Mouse (Mus musculus) c-Kit-positive CD71-positive TER-119-negative erythroid progenitor cells, embryonic 14.5 days (primary cell): Measurements from ENCODE around the gene Ncoa3.

Experiments
- DNase-seq: peaks from one replicate; pipeline ENCODE4 v3.0.0-alpha.2; 2013; ENCODE audit warnings: low read depth

The Ncoa3 gene

DNA sequence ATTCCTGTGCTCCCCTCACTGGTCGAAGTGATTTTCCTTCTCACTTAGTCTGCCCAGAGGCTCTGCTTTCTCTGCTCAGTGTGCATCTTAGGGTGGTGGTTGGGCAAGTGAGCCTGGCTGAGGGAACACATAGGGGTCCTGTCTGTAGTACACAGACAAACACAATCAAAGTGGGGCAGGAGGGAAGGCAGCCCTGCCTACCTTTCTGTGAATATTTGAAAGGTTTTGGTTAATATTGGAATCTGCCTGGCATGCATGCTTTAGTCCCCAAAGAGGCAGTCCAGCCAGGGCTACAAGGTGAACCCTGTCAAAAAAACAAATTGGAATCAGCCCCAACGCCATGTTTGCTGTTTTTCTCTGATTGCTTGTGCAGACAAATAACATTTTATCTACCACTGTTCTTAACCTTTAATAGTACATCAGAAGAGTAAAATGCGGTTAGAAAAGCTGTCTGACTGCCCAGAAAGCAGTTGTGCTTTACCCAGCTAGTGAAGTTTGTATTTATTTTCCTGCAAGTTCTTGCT lies 42.6 kb downstream of the Ncoa3 start:
- DNase-seq: no peak

DNA sequence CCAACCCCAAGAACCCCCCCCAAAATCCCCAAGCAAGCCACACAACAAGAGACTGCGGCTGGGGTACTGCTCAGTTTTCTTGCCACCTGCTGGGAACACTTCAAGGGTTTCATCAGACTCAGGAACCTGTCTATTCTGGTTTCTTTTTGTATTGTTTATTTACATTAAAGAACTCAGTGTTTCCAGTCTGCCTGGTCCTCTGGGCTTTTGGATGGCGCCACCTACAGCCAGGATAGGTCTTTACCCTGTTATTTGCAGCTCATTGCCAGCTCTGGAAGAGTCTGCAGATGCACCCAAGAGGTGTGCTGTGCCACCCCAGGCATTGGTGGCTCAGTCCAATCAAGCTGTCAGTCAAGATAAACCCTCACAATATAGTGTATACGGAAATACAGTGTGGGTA lies 43.3 kb downstream of the Ncoa3 start:
- DNase-seq: peak; percentile 34

DNA sequence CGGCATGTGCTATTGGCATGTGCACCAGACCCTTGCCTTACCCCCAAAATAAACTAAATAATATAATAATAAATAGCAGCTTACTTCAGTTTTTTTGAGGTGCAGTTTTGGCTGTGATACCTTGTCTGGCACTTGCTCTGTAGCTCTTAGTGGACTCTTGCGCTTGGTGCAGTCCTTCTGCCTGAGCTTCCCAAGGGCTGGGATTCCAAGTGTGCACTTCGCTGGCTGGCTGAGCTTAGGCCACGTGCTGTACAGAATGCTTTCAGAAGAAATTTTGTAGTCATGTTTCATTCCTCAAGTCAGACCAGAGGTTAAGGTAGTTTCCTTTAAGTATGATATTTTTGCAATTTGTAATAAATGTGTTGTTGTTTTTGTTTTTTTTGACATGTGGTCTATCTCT lies 47.2 kb downstream of the Ncoa3 start:
- DNase-seq: no peak

DNA sequence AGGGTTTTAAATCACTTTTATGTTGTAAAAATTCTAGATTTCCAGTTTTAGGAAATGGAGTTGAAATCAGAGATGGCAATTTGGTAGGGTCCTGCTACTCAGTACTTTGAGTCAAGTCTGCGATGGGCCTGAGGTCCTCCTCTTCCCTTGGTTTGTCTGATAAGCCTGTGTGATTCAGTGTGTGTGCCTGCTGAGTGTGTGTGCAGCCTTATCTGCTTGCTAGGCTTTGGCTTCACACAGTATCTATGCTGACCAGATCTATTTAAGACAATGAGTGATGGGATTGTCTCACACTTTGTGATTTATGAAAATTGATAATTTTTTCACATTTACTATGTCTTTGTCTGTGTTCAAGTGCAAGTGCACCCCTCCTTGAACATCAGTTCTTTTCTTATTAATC lies 50.1 kb downstream of the Ncoa3 start:
- DNase-seq: peak; percentile 29

DNA sequence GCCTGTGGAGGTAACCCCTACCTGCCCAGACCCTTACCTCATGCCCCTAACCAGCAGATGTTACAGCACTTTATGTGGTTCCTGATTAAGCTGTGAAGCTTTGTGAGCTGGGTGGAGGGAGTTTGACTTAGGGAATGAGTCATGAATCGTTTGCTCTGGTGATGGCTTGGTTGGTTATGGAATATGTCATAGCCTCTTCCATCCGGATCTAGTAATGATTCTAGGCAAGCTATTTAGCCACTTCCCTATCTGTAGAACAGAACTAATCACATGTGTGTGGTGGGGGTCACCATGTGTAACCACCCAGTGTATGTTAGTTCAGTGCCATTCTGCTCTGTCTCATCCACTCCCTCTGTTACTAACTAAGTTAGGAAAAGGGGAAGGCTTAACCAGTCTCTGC lies 52.6 kb downstream of the Ncoa3 start:
- DNase-seq: no peak

DNA sequence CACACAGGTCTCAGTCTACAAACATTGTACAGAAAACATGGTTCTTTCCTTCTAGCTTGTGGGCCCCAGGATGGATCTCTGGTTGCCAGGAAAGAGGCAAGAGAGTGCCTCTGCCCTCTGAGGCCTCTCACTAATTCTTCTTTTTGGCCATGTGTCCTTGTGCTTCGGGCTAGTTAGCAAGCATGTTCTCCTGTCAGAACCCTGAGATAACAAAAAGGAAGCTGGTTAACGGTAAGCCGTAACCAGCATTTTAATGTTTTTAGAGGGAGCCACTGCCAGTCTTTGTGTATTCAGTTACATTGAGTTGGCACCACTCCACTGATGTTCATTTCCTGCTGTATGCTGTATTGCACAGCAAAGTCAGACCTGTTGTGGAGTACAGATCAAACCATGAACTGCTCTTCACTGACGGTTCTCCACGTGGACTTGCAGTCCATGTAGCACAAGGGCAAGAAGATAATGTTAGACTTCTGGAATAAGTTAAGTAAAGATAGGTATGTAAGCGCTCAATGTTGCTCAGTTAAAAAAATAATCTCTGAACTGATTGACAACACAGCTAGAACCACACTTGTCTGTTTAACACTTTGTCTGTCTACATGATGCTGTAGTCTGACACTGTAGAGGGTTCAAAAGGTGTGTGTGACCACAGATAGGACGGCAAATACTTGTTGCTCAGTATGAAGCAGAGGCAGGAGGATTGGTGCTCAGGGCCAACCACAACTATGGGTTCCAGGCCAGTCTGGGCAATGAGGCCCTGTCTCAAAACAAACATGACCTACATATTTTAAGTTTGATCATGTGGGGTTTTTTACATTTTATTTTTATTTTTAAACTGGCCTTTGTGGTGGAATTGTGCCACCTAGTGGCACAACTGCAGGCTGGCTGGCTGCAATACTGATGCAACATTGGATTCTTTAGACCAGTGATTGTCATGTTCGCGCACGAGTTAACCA lies 53.4 kb downstream of the Ncoa3 start:
- no peak for DNase-seq

DNA sequence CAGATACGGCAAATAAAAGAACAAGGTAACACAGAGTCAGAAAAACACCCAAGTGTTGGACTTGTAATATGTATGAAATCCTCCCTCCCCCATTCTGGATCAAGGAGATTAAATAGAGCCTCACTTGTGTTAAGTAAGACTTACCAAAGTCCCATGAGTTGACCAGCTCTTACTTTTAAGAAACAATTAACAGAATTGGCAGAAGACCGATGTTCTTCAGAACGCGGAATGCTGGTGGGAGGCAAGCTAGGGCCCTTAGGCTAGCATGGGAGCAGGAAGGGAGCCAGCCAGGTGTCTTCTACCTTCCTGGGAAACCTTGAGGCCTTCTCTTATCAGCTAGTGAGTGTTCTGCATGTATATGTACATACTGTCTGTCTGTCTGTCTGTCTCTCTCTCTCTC lies 55.5 kb downstream of the Ncoa3 start:
- no peak for DNase-seq

DNA sequence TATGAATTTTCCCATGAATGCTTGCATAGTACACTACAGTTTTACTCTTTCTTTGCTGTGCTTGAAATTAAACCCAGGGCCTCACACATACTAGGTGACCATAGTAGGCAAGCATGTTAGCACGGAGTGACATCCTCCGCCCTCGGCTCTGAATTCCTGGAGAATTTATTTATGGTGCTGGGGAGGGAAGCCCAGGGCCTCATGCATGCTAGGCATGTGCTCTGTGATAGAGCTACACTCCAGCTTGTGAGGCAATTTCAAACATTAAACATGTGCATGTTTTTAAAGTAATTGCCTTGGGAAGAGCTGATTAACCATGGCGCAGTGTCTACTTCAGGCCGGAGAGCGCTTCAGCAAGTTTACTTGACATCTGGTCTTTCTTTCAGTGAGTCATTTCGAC lies 56.4 kb downstream of the Ncoa3 start:
- DNase-seq: no peak

DNA sequence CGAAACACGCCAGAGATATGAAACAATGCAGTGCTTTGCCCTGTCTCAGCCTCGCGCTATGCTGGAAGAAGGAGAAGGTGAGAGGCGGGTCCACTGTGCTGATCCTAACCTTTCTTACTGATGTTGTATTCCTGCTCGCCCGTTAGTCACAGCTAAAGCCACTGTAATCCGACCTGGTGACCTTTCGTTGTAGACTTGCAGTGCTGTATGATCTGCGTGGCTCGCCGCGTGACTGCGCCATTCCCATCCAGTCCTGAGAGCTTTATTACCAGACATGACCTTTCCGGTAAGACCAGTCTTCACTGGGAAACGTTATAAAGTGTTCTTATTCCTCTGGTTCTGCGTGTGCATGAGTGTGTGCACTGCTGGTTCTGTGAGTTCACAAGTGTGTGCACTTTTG lies 59.0 kb downstream of the Ncoa3 start:
- no peak for DNase-seq

DNA sequence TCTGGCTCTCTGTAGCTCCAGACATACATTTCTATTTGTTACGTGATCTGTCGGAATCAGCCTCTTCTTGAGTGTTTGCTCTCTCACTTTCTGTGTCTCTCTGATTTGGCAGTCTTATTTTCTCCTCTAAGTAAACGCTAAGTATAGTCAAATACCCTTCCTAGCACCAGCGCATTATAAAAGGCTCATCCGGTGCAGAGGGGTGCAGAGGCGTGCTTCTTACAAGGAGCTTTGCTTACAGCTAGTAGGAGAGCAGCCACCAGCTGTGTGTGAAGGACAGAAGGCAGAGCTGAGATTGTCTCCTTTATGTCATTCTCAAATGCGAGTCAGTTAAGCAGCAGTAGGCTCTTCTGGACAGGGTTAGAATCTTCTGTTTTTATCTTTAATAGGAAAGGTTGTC lies 59.5 kb downstream of the Ncoa3 start:
- DNase-seq: no peak

DNA sequence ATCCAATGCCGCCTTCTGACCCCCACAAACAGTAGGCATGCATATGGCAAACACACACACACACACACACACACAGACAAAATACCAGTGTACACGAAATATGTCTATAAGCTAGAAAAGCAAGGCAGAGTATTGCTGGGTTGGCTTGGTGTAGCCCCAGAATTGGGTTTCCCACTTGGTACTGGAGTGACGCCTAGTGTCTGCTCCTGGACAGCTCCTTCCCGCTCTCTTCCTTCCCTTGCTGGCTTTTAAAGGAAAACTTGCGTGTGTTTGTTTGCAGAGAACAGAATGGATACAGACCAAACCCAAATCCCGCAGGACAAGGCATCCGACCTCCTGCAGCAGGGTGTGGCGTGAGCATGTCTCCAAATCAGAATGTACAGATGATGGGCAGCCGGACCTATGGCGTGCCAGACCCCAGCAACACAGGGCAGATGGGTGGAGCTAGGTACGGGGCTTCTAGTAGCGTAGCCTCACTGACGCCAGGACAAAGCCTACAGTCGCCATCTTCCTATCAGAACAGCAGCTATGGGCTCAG lies 61.6 kb downstream of the Ncoa3 start:
- DNase-seq: no peak

DNA sequence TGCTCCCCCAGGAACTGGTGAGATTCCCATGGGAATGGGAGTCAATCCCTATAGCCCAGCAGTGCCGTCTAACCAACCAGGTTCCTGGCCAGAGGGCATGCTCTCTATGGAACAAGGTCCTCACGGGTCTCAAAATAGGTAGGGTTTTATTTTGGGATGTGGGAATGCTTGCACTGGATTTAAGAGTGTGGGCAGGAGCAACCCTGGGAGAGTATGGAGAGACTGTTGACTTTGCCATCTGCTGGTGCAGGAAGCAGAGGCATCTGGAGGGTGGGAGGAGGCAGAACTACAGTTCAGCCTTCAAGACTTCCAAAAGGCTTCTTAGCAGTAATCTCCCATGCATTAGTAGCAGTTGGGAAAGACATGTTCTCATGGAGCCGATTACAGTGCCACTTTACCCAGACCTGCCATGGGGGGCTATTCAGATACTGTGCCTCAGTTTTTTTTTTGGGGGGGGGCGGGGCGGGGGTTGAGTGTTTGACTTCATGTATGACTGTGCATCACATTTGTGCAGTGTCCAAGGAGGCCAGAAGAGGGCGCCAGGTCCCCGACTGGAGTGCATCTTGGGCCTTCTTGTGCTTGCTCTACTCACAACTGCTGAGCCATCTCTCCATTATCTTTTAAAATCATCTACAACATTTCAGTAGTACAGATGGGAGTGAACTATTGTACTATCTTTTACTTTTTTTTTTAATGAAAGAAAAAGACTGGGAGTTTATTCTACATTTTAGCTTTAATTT lies 67.4 kb downstream of the Ncoa3 start:
- DNase-seq: no peak

DNA sequence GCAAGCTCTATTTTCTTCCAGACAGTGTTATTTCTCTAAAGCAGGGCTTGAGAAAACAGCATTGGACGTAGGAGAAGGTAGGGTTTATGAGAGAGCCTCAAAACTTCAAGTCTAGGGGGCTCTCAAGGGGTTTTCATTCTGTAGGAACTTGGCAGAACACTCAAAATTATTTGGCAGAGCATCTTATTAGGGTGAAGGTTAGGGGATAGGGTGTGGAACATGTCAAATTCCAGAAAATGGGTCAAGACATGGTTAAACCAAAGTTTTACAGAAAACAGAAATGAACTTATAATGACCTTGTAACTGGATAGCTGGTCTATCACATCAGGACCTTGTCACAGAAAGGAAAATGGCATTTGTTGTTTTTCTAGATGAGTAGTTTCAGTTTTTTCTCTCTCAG lies 69.6 kb downstream of the Ncoa3 start:
- no peak for DNase-seq

DNA sequence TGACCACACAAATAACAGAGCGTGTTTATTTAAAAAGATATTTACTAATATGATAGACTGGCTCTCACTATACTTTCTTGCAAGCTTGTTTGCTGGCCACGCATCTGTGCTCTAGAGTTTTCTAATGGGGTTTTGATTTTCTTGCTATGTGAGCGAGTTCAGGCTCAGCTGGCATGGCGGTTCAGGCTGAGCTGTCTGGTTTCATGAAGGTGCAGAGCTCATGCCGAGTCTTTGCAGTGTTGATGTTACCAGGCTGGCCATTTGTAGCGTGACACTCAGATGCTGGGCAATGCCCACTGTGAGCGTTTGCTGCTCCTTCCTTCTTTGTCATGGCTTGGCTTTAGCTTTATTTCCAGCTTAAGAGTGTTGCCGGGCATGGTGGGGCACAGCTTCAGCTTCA lies 70.0 kb downstream of the Ncoa3 start:
- no peak for DNase-seq

DNA sequence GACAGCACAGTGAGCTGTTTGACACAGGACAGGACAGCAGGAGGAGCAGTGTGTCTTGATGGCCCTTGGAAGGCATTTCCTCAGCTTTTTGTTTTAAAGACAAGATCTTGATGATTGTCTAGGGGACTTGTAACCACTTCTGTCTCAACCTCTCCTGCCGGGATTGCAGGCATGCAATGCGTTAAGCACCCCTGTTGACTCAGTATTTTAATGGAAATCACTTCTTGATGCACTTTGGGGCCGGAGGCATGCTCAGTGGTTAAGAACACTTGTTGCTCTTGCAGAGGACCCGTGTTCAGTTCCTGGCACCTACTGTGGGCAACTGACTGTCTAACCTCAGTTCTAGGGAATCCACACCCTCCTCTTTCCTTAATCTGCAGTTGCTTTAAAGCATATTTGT lies 74.0 kb downstream of the Ncoa3 start:
- DNase-seq: no peak

DNA sequence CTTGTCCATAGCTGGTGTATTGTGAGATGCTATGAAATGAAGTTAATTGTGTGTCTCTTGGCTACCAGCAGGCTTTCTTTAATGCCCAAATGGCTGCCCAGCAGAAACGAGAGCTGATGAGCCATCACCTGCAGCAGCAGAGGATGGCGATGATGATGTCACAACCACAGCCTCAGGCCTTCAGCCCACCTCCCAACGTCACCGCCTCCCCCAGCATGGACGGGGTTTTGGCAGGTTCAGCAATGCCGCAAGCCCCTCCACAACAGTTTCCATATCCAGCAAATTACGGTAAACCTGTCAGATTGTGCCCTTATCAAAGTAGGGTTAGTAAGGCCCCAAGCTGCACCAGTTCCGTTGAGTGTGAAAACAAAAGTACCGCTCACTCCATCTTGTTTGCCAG lies 75.8 kb downstream of the Ncoa3 start:
- no peak for DNase-seq

DNA sequence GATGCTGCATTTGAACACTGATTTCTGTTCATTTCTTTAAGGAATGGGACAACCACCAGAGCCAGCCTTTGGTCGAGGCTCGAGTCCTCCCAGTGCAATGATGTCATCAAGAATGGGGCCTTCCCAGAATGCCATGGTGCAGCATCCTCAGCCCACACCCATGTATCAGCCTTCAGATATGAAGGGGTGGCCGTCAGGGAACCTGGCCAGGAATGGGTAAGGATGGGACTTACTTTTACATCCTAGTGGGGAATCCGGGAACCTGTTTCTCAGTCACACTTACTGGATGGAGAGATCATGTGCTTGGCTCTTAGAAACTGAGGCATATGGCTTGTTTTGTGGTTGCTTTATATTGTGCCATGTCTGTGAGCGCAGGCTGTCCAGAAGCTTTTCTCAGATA lies 76.7 kb downstream of the Ncoa3 start:
- DNase-seq: no peak

DNA sequence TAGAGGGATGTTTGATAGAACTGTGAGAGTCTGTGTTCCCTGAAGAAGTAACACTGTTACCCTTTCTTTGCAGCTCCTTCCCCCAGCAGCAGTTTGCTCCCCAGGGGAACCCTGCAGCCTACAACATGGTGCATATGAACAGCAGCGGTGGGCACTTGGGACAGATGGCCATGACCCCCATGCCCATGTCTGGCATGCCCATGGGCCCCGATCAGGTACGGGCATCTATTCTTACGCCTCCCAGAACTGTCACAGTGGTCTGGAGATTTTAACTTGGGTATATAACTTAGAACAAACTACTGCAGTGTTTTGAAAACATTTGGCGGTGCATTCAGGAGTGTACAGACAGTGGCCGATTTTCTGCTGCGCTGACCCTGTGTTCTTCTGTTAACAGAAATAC lies 77.3 kb downstream of the Ncoa3 start:
- DNase-seq: no peak

DNA sequence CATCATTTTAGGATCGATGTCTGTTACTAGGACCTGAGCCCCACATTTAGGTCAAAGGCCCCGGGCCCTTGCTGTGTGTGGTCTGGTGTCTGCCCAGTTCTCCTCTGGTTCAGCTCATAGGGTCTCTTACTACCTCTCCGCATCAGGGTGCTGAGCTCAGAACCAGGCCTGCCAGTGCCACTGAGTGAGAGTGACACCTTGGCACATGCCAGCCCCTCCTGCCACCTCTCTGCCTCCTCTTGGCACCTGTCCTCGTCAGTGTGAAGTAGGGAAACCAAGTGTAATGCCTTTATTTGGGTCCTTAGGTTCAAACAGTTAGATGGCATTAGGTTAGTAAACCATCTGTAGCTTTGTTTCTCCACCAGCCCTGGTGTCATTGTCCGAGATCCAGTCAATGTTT lies 79.0 kb downstream of the Ncoa3 start:
- DNase-seq: no peak

DNA sequence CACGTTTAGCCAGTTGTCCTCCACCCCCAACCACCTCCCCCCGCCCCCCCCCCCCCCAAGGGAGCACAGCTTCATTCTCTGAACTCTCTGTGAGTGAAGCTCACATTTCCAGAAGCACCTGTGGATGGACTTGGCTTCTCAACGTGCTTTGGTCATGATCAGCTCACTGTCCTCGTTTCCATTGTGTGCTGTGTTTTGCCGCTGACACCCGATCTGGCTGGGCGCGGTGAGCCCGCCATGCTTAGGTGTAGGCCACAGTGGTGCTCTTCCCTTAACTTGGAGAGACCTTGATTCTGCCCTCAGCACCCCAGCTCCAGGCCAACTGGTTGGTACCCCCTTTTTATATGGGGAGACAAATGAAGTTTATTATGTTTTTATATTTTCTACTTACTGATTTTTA lies 79.5 kb downstream of the Ncoa3 start:
- DNase-seq: no peak

DNA sequence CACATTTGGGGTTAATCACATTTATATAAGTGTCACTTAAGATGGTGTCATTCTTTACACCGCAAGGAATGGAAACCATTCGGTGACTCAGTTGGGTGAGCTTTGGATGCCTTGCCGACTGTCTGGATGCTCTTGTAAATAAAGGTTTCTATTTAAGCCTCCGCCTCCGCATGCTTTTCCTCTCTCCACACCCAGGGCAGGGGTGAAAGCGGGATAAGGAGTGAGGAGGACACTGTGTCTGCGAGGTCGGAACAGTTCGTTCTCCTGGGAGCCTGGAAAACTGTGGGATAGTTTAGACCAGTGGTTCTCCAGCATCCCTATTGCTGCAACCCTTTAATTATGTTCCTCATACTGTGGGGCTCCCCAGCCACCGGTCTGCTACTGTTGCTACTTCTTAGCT lies 80.6 kb downstream of the Ncoa3 start:
- no peak for DNase-seq

DNA sequence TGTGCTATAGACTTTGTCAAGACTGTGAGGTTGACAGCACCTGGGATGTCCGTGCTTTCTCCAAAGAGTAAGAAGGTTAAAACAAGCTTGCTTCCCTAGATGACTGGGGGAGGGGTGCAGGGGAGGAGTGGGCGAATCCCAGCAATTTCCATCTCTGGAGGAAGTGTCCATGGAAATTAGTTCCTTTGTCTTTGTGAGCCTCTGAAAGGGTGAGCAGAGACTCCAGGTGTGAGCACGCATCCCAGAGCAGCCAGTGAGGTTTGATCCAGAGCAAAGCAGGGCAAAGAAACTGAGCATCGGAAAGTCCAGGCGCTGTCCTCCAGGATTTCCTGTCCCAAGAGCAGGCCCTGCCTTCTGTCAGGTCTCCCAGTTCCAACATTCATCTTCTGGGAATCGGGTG lies 81.9 kb downstream of the Ncoa3 start:
- no peak for DNase-seq

DNA sequence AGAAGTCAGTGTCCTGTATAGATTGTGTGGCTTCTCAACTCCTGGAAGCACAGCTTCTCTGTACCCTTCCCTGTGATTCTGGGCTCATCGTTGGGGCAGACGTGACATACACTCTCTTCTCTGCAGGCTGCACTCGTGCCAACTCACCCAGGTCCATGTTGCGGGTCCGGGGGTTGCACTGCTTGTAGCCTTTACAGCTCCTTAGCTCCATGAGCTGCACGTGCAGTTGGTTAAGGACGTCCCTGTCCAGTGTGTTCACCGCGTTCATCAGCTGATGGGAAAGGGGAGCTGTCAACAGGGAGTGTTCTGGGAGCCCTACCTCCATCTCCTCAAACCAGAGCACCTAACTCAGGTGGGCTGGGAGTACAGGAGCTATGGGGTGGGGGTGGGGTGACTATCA lies 84.9 kb downstream of the Ncoa3 start:
- DNase-seq: no peak
